Mouse (Mus musculus) CD4-positive, CD25-positive, alpha-beta regulatory T cell, adult 4 months (primary cell): Measurements from ENCODE around the gene Gmfg. TPM values are rescaled to one million over a fixed set of nuclear protein-coding genes. Genes with fewer than 3 reads are reported as not detected.

Experiments
- ATAC-seq: one replicate; pipeline ENCODE4 v1.8.0; 2017
- polyA plus RNA-seq, 2 experiments: library from polyadenylated mRNA; unstranded; fragments of 100-300 nt; shearing (Covaris generic); gene quantifications; one replicate each; pipeline ENCODE4 v1.2.1; 2017

Gmfg gene
- polyA plus RNA-seq = 100 to 1,000 TPM; 406 to 454 TPM

DNA sequence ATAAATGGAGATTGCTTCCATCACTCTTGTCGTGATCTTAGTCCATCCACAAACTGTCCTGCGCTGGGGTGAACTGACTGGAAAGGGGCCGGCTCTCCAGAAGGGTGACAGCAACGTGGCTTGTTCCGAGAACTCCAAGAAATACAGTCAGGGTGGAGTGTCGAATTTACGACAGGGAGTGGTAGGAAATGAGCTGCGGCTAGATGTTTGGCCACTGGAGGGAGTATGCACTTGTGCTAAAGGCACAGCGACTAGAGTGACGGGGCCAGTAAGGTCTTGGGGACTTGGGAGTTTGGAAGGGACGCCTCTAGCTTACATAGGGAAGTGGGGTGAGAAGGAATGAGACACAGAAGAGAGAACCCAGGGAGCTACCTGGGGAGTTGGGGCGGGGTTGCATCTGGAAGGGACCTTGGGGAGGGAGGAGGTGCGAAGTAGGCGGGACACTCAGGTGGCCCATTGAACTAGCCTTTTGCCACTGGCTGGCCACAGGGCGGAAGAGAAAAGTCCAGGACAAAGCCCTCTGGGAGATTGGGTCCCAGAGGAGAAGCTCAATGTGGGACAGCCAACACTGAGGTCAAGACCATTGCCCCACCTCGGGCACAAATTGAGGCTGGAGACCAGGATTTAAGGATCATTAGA lies at the start of gene Gmfg:
Gene Gmfg, plus strand, starts transcription at position 516 of the 639 bp plus-strand sequence.
- ATAC-seq = peak; percentile 30

DNA sequence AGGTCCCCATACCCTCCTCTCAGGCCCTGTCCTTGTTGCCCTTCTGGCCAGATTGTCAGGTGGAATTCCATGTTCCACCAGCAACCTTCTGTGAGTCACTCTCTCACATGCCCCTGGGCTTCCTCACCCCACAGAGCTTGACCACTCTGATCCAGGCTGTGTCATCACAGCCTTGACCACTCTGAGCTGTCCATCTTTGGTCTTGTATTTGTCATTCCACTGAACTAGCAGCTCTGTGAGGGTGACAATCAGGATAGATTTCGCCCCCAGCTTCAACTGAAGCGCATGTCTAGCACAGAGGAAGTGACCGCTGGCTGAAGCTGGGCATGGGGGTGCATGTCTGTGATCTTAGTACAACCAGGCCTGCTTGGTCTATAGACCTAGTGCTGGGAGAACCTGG lies 46.9 kb upstream of the Gmfg start:
- no peak for ATAC-seq

DNA sequence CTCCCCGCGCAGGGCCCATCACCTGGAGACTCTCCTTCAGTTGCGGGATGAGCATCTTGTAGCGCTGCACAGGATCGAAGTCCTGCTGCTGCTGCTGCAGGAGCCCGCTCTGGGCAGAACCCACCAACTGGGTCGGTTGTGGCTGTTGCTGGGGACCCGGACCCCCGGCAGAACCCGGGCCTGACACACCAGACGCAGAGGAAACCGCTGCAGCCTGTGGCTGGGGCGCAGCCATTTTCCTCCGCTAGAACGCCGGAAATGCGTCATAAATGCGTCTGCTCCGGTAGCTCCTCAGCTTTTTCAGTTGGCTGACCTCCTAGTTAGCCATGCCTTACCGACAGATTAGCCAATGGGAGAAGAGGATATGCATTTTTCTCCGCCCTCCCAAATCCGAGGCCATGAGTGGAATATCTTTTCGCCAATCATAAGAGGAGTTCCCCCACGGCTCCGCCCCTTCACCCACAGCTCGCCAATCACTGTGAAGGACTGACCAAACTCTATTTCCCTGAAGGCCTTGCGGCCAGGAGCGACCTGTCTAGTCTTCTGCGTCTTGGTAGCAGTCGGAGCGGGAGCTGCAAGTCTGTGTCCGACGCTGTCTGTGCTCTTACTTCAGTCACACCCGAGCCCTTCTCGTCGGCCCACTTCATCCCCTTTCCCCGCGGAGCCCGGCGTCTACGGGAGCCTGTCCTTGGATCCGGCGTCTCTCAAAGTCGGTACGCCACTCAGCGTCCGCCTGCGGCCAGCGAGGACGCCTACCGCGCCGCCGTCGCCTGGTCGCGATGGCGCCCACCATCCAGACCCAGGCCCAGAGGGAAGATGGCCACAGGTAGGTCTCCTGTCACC lies 44.6 kb upstream of the Gmfg start, which contains the start of the genes Med29 and Paf1:
Gene Med29, minus strand, starts transcription at position 280 of the 843 bp plus-strand sequence.
Gene Paf1, plus strand, starts transcription at position 523 of the 843 bp plus-strand sequence.
- peak; percentile 97 for ATAC-seq

DNA sequence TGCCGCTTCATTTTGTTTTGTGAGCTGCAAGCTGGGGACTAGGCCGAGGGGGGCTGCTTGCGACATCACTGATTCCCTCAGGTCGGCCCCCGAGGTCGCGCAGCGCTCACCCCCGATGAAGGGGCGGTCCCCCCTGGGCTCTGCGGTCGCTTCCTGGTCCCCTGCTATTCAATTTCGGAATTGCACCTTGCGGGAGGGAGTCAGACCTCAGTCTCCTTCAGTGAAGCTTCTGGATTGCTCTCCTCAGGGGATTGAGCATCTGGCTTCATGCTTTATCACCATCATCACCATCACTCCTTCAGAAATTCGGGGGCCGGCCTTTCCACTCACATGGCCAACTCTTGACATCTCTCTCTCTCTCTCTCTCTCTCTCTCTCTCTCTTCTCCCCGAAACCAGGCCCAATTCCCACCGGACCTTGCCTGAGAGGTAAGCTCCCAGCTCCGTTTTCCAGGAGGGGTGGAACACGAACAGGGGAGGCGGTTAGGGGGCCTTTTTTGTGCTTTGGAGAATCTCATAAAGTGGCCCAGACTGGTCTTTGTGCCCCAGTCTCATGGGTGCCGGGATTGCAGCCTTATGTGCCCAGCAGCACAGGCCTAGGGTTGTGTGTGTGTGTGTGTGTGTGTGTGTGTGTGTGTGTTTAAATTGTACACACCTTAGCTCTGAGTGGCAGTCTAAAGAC lies 43.8 kb upstream of the Gmfg start:
- ATAC-seq = peak; percentile 8

DNA sequence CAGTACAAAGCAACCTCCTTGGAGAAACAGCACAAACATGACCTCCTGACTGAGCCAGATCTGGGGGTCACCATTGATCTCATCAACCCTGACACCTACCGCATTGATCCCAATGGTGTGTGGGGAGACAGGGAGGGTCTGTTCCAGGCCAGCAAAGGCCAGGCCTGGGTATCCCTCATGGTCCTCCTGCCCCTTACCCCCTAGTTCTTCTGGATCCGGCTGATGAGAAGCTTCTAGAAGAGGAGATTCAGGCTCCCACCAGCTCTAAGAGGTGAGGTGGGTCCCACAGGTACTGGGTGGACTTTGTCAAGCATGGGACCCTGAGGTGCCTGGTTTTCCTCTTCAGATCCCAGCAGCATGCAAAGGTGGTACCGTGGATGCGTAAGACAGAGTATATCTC lies 41.8 kb upstream of the Gmfg start:
- ATAC-seq = no peak

DNA sequence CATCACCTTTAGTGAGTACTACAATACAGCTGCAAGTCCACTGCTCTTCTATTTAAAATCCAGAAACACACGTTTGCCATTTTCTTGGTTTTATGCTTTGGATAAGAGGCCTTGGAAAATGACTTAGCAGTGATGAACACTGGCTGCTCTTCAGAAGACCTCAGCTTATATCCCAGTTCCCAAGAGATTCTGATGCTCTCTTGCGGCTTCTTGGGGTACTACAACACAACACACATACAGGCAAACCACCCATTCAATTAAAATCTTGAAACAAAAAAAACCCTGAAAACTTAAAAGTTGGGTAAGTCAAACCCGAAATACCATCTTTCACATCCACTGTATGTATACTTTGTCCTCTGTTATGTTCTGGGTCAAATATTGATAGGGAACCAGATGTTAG lies 39.2 kb upstream of the Gmfg start:
- no peak for ATAC-seq

DNA sequence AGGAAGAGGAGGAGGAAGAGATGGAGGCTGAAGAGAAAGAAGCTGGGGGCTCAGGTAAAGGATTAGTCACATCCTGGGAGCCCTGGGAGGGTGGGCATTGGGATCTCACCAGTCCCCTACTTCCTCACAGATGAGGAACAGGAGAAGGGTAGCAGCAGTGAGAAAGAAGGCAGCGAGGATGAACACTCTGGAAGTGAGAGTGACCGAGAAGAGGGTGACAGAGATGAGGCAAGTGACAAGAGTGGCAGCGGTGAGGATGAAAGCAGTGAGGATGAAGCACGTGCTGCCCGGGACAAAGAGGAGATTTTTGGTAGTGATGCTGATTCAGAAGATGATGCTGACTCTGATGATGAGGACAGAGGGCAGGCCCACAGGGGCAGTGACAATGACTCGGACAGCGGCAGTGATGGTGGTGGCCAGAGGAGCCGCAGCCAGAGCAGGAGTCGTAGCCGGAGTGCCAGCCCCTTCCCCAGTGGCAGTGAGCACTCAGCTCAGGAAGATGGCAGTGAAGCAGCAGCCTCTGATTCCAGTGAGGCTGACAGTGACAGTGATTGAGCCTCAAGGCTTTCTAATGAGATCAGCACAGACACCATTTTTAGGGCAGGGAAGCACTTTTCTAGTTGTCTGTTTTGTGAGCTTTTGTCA lies 38.4 kb upstream of the Gmfg start:
- no peak for ATAC-seq

DNA sequence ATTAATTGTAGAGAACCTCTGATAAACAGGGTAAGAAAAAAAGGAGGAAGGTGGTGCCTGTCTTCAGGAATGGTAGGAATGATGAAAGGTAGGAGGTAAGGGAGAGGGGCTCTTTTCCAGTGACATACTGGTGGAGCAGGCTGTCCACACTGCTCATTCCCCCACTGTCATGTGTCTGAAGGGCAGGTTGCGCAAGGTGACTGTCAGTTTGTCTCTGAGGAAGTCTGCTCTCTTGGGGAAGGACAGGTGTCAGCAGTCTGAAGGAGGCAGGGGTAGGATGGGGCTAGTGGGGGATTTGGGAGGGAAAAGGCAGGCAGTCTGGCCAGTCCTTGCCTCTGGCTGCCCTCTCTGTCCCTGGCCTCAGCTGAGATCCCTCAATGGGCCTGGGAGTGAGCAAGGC lies 36.2 kb upstream of the Gmfg start:
- no peak for ATAC-seq

DNA sequence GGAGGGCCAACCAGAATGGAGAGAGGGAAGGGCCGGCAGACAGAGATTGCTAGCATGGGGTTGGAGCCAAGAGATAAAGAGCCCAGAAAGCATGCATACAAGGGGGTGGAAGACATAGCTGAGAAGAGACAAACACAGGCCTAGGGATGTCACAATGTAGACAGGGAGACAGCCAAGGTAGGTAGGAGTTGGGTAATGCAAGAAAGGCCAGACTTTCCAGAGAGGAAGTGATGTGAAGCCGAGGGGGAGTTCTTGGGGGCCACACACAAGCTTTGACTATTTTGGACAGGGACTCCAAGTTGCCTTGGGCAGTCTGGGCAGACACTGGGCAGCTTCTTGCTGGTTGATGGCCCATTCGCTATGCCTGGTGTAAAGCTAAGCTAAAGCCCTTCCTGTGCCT lies 35.3 kb upstream of the Gmfg start:
- ATAC-seq = no peak

DNA sequence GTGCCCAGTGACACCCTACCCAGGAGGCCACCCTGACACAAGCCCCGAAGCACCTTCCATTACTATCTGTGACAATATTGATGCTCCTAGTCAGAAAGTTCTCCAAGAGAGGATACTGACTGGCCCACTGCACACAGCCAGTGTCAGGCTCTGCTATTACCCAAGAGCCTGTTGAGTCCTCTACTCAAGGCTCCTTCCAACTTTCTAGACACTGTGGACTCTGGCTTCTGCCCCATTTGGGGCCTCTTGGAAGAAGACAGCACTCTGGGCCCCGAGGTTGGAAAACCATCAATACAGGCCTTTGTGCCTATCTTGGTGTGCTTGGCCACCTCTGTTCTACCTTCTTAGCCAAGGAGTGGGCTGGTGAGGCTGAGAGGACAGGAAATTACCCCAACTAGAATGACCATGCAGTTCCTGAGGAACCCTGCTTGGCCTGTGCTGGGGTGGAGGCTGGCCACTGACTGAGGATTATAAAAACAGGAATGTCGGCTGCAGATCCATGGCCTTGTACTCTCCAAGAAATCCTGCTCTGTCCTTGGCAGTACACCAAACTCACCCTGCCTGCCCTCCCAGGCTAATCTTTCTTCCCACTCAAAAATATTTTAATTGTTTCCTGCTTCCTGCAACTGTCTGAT lies 26.3 kb upstream of the Gmfg start:
- ATAC-seq = no peak

DNA sequence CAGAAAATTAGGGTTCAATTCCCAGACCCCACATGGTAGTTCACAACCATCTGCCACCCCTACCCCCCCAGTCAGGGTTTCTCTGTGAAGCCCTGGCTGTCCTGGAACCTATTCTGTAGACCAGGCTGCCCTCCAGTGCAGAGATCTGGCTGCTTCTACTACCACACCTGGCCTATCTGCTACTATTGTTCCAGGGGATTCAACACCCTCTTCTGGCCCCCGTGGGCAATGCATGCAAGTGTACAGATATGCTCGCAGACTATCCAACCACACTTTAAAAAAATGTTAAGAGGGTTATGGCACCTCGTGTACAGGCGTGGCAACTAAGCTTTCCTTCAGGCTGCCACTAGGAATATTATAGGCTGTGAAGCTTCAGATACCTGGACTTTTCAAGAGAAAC lies 24.4 kb upstream of the Gmfg start:
- no peak for ATAC-seq

DNA sequence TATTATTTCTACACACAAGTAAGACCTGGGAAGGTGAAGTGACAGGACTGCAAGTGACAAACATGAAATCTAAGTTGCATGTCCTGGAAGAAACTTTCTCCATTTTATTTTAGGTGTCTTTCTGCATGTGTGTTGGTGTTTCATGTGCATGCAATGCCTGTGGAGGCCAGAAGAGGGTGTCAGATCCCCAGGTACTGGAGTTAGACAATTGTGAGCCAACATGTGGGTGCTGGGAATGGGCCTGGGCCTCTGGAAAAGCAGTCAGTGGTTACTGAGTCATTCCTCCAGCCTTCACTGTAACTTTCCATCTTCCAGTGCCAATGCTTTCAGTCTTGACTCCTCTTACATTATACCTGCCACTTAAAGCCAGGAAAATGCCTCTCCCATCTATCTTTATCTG lies 19.9 kb upstream of the Gmfg start:
- ATAC-seq = no peak

DNA sequence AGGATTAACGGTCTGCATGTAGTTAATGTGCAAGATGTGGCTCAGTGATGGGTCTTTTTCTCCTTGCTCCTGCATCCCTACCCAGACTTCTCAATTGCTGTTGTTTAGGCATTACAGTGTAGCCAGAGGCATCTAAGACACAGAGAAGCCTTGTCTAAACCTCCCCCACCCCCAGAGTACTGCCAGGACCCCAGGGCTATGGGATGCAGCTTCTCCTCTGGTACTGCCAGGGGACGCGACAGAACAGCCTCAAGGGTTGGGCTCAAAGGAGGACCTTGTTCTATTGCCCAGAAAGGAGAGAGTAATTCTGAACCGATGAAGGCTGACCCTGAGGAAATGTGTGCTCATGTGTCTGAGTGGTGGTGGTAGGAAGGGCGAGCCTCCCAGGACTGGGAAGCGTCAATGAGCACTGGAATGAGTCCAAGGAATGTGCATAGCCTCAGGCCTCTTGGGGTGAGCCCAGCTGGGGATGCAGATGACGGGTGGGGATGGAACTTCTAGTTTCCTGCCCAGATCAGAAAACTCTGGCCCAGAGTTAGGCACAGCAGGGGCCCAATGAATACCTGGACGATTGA lies 19.1 kb upstream of the Gmfg start:
- no peak for ATAC-seq

DNA sequence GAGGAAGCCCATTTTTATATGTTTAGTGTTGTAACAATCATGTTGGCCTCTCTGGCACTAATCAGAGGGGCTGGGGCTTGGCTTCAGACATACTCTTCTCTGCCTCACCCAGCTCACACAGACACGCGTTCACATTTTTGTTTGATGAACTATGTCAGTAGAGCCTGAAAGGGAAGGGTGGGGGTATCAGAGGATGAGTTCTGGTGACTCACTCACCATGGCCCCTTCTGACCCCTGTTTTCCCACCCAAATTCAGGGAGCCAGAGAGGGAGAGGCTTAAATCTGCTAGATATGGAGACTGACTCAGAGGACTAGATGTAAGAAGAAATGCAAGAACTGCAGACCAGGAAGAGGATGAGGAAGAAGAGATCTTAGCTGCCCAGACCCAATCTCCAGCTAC lies 17.8 kb upstream of the Gmfg start:
- ATAC-seq = no peak

DNA sequence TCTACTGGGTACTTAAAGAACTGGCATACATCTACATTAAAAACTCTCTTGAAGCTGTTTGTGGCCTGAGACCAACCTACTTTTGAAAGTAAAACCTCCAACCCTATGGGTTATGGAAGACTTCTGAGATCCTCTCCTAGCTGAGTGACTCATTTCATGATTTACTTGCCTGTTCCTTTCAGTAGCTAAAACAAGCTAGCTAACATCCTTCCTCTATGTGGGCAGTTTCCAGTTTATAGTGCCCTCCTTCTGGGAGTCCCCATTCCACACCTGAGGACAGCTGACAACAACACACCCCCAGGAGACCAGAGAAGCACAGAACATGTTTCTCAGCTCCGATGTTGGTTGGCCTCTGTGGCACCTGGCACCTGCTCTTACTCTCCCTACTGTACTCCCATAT lies 14.2 kb upstream of the Gmfg start:
- no peak for ATAC-seq

DNA sequence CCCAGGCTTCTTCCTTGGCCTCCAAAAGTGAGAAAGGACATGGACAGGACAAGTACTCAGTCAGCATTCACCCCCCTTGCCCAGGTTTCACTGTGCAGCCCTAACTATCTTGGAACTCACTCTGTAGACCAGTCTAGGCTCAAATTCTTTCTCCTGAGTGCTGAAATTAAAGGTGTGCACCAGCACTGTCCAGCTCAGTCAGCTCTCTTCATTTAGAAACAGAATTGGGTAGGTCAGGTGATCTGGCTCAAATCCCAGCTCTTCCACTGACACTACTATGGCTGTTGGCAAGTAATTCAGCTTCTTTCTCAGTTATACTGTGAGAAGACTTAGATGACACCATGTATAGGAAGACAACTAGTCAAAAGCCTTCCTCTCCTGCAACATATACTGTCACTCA lies 9.5 kb upstream of the Gmfg start:
- ATAC-seq = no peak

DNA sequence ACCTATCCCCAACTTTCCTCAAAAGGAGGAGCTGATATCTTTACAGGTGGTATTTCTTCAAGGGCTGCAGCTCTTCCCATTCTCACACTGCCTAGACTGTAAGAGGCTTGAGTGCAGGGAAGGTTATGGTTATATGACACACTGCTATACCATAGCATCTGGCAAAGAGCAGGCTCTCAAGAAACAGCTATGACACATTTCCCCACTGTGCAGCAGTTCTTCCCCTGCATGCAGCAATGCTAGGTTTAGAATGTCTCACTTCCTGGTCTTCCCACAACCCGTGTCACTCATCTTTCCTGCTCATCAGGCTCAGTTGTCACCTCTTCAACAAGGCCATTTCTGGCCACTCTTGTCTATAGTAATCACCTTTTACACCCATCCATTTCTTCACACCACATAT lies 6.7 kb upstream of the Gmfg start:
- no peak for ATAC-seq

DNA sequence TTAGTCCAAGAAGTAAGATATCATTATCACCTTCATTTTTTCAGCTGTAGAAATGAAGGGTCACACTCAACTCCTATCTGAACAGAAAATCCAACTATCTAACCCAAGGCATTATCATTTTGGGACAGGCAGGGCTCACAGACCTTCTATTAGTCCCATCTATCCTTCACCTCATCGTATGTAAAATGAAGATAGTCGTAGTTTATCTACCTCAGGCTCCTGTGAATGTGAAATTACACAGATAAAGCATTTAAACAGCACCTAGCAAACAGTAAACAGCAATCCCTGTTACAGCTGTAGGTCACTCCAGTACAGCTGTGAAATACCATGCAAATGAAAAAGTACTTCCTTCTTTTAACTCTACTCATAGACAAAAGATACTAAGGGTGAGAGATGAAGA lies 5.0 kb upstream of the Gmfg start:
- no peak for ATAC-seq

DNA sequence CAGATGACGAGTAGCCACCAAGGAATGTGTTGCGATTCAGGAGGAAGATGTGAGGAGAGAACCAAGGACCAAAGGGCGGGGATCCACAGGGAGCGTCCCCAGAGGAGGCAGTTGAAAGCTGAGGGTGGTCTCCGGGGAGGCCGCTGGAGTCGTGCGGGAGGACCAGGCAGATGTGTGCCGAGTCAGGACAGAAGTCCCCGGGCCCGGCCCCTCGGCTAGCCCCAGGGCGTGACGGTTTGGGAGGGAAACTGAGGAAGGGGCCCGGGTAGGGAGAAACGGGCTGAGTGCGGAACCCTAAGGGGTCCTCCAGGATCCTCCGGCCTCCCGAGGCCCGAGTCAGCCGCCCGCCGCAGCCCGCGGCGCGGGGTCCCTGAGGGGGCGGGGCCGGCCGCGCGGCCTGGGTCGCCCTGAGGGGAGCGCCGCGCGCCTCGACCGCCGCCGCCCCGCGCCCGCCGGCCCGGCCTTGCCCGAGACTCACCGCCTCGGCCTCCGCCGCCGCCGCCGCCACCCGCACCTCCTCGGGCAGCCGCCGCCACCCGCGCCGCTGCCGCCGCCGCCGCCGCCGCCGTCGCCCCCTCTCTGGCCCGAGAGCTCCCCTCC lies 1.5 kb upstream of the Gmfg start:
- no peak for ATAC-seq

DNA sequence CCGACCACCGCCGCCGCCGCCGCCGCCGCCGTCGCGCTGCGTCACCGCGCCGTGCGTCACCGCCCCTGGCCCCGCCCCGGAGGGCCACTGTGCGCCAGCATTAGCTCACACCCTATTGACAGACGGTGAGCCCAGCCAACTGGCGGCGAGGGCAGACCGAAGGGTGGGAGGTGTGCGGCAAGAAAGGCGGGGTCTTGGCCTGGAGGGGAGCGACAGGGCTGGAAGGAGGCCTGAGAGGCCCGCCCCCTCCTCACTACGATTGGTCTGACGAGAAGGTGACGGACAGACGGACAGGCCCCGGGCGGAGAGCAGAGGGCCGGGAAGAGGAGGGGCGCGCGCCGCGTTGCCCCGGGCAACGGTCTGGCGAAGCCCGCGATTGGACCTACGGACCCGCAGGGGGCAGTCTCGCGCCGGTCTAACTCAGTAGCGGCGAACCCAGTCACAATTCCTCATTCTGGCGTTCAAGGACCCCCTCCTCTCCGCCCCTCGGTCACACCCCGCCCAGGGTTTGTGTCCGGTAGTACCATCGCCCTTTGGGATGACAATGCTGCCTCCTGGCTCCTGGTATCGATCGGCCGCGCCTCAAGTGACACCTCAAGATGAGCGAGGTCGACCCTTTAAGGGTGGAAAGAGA lies 859 bp upstream of the Gmfg start:
- peak; percentile 88 for ATAC-seq

DNA sequence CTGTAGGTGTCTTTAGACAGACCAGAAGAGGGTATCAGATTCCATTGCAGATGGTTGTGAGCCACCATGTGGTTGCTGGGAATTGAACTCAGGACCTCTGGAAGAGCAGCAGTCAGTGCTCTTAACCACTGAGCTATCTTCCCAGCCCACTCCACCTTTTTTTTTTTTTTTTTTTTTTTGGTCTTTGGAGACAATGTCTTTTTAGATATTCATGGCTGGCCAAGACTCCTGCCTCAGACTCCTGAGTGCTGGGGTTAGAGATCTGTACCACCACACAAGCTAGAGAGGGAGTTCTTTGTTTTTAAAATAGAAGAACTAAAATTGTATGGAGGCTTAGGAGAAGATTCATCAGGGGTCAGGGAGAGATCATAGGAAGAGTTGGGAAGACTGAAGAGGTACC lies 717 bp downstream of the Gmfg start:
- no peak for ATAC-seq
